Mouse (Mus musculus) intestine, postnatal 0 days (tissue): ENCODE results near the gene Dthd1. TPM values are rescaled to one million over a fixed set of nuclear protein-coding genes. Genes with fewer than 3 reads are reported as not detected.

Experiments
- ATAC-seq: fragments of 200-750 bp; cut with Nextera tagmentation; 2 replicates; pipeline ENCODE4 v1.8.0; 2017; ENCODE audit warnings: mild to moderate bottlenecking, moderate TSS enrichment, moderate library complexity
- H3K27ac ChIP-seq: fragments of 300-500 bp; sonication (generic); 2 replicates; pipeline ENCODE4 v1.5.1; 2014; ENCODE audit warnings: mild to moderate bottlenecking, low read depth, low read length, moderate library complexity
- H3K27me3 ChIP-seq: fragments of 300-500 bp; sonication (generic); replicated peaks from 2 replicates; pipeline ENCODE4 v1.6.1; 2014; ENCODE audit warnings: low read length, mixed read lengths; ENCODE audit not compliant: control insufficient read depth, insufficient read depth
- H3K36me3 ChIP-seq: fragments of 300-500 bp; sonication (generic); 2 replicates; pipeline ENCODE4 v1.6.1; 2014; ENCODE audit warnings: mild to moderate bottlenecking, moderate library complexity; ENCODE audit not compliant: control insufficient read depth, insufficient read depth
- H3K4me1 ChIP-seq: fragments of 300-500 bp; sonication (generic); replicated peaks from 2 replicates; pipeline ENCODE4 v1.6.1; 2014; ENCODE audit warnings: antibody characterized with exemption, low read length, mixed read lengths; ENCODE audit not compliant: control insufficient read depth, insufficient read depth
- H3K4me2 ChIP-seq: fragments of 300-500 bp; sonication (generic); replicated peaks from 2 replicates; pipeline ENCODE4 v1.6.1; 2014; ENCODE audit warnings: low read depth, mild to moderate bottlenecking, moderate library complexity
- H3K4me3 ChIP-seq: fragments of 300-500 bp; sonication (generic); 2 replicates; pipeline ENCODE4 v1.5.1; 2014; ENCODE audit warnings: low read depth, low read length
- H3K9ac ChIP-seq: fragments of 300-500 bp; sonication (generic); 2 replicates; pipeline ENCODE4 v1.6.1; 2014; ENCODE audit warnings: mild to moderate bottlenecking, low read depth, low read length
- H3K9me3 ChIP-seq: fragments of 300-500 bp; sonication (generic); 2 replicates; pipeline ENCODE4 v1.6.1; 2016; ENCODE audit warnings: mixed run types; ENCODE audit not compliant: control insufficient read depth
- CTCF ChIP-seq: sonication (generic); IDR thresholded peaks from 2 replicates; pipeline ENCODE4 v1.5.1; 2016; ENCODE audit warnings: low read depth, mild to moderate bottlenecking, control low read depth, antibody characterized with exemption, moderate library complexity
- WGBS: fragments of 180-500 bp; shearing (Covaris S2); extraction: QIAGEN DNeasy Blood & Tissue Kit; methylation state at CpG from one replicate; pipeline ENCODE4 v1.1.7; 2014; 5-methylcytosine and 5-hydroxymethylcytosine counted together
- polyA plus RNA-seq: library from polyadenylated mRNA; unstranded; fragments of >200 nt; fragmentation: Nextera tagmentation; extraction: Ambion mirVana; gene quantifications from 2 replicates; pipeline ENCODE4 v1.2.1, GENCODE M21; 2015

Gene Dthd1
- polyA plus RNA-seq, 1 experiment from 2014 or later, result not detected

- H3K27me3 ChIP-seq, result no peaks in the 10 kb centered on the region
- H3K9ac ChIP-seq, result no peak overlapping the region
- no peak for TF ChIP-seq CTCF
- ATAC-seq, result no peak
- no peaks in the 10 kb centered on the region for H3K36me3 ChIP-seq
- H3K9me3 ChIP-seq, result no peaks in the 10 kb centered on the region
- H3K4me3 ChIP-seq, result no peak overlapping the region
- WGBS, result 60% methylated on average over 2 of the region's 2 CpGs
- H3K27ac ChIP-seq, result no peak overlapping the region
- H3K4me2 ChIP-seq, result no peak overlapping the region
- H3K4me1 ChIP-seq, result no peaks in the 10 kb centered on the region
These were observed 5.9 kb downstream of the Dthd1 start for GRCm38 (mm10) chr5:62819567-62819966.

- Histone ChIP-seq H3K9me3 (no peaks in the 10 kb centered on the region), H3K9ac (no peak overlapping the region), H3K4me2 (no peak overlapping the region), H3K27ac (no peak overlapping the region), H3K36me3 (no peaks in the 10 kb centered on the region), H3K27me3 (no peaks in the 10 kb centered on the region), H3K4me1 (no peaks in the 10 kb centered on the region), H3K4me3 (no peak overlapping the region)
- 62% methylated on average over 8 of the region's 8 CpGs for WGBS
- no peak for ATAC-seq
- TF ChIP-seq CTCF, result no peak
These were observed 7.0 kb downstream of the Dthd1 start for GRCm38 (mm10) chr5:62820363-62821271.

GRCm38 (mm10) chr5:62842955-62843730 is 29.5 kb downstream of the Dthd1 start:
- Histone ChIP-seq H3K27ac (no peak overlapping the region), H3K9me3 (no peaks in the 10 kb centered on the region), H3K27me3 (no peaks in the 10 kb centered on the region), H3K4me3 (no peak overlapping the region), H3K9ac (no peak overlapping the region), H3K36me3 (no peaks in the 10 kb centered on the region), H3K4me2 (no peak overlapping the region), H3K4me1 (no peaks in the 10 kb centered on the region)
- no peak for TF ChIP-seq CTCF
- no peak for ATAC-seq
- 84% methylated on average over 3 of the region's 3 CpGs for whole genome bisulfite sequencing

GRCm38 (mm10) chr5:62846571-62847131 is 33.0 kb downstream of the Dthd1 start:
- no peak for TF ChIP-seq CTCF
- 82% methylated on average over 6 of the region's 6 CpGs for WGBS
- Histone ChIP-seq H3K9me3 (no peaks in the 10 kb centered on the region), H3K9ac (no peak overlapping the region), H3K27ac (no peak overlapping the region), H3K36me3 (no peaks in the 10 kb centered on the region), H3K27me3 (no peaks in the 10 kb centered on the region), H3K4me3 (no peak overlapping the region), H3K4me2 (no peak overlapping the region), H3K4me1 (no peaks in the 10 kb centered on the region)
- ATAC-seq, result no peak

GRCm38 (mm10) chr5:62851337-62851736 is 37.7 kb downstream of the Dthd1 start:
- no peak for TF ChIP-seq CTCF
- Histone ChIP-seq H3K9ac (no peak overlapping the region), H3K36me3 (no peaks in the 10 kb centered on the region), H3K4me1 (no peaks in the 10 kb centered on the region), H3K4me3 (no peak overlapping the region), H3K27ac (no peak overlapping the region), H3K9me3 (no peaks in the 10 kb centered on the region), H3K27me3 (no peaks in the 10 kb centered on the region), H3K4me2 (no peak overlapping the region)
- no peak for ATAC-seq
- WGBS, result 67% methylated on average over 2 of the region's 2 CpGs

GRCm38 (mm10) chr5:62854361-62854844 is 40.8 kb downstream of the Dthd1 start:
- Histone ChIP-seq H3K4me3 (no peak overlapping the region), H3K4me2 (no peak overlapping the region), H3K9me3 (no peaks in the 10 kb centered on the region), H3K27ac (no peak overlapping the region), H3K36me3 (no peaks in the 10 kb centered on the region), H3K4me1 (no peaks in the 10 kb centered on the region), H3K9ac (no peak overlapping the region), H3K27me3 (no peaks in the 10 kb centered on the region)
- WGBS, result 95% methylated on average over 4 of the region's 4 CpGs
- TF ChIP-seq CTCF, result no peak
- no peak for ATAC-seq
